Mouse (Mus musculus): ENCODE measurements at regions not wholly inside any gene's neighbourhood (a gene's known extent, or its start where the extent isn't known, plus 50 kb on each side); places are given as distances from the start of the nearest gene placed in this dataset.

GRCm38 (mm10) chr1:14626685-14627084 is 1466.4 kb downstream of the 4930444P10Rik start:
- no peak for TF ChIP-seq CHD2 (IDR thresholded peaks at IDR 0.05; ENCODE audit: low read length)
- TF ChIP-seq MYC (IDR thresholded peaks at IDR 0.05; ENCODE audit: low read depth, low read length), result no peak
- no peak for TF ChIP-seq IRF4 (IDR thresholded peaks at IDR 0.05; ENCODE audit: low read depth, low read length)
- no peak for TF ChIP-seq USF1 (IDR thresholded peaks at IDR 0.05; ENCODE audit: low read depth, low read length)
- TF ChIP-seq RAD21 (IDR thresholded peaks at IDR 0.05; ENCODE audit: low read depth, low read length), result no peak
- TF ChIP-seq TBP (conservative IDR thresholded peaks at IDR 0.05; ENCODE audit: low read depth, low read length), result no peak
- Histone ChIP-seq H3K4me1 (ENCODE audit: control insufficient read depth in 1 of 2, insufficient read depth in 2 of 2) (no peaks in the 10 kb centered on the region), H3K36me3 (replicated peaks in 1 of 2; ENCODE audit: control insufficient read depth in 1 of 2, insufficient read depth in 1 of 2, low read length in 1 of 2) (no peaks in the 10 kb centered on the region), H3K9me3 (replicated peaks; ENCODE audit: low read length) (no peaks in the 10 kb centered on the region), H3K4me3 (replicated peaks in 1 of 3; ENCODE audit: low read depth in 2 of 3, low read length in 2 of 3, poor library complexity in 1 of 3) (no peak overlapping the region), H3K79me2 (replicated peaks; ENCODE audit: control insufficient read depth, extremely low read depth, insufficient read depth, poor library complexity, severe bottlenecking) (no peaks in the 10 kb centered on the region), H3K4me2 (ENCODE audit: insufficient read depth, low read depth, poor library complexity, severe bottlenecking) (no peak overlapping the region), H3K27me3 (replicated peaks) (no peaks in the 10 kb centered on the region), H3K9ac (ENCODE audit: insufficient read depth, low read depth) (no peak overlapping the region), H3K27ac (ENCODE audit: insufficient read depth, low read depth) (no peak overlapping the region)
- dilution Hi-C loops (cut with MboI; ENCODE audit: extremely low pct_ligation_motif_present, extremely low pct_unique_long_range_greater_than_20kb, low sequenced_read_pairs), result no loop called here
- DNase-seq (ENCODE audit: extremely low read depth), result no peak
- in situ Hi-C loops (cut with MboI; ENCODE audit: low pct_ligation_motif_present, low pct_unique_long_range_greater_than_20kb, low sequenced_read_pairs), result loop anchor here (25.0 kb wide), 1 partner anchor 839 kb away; no protein-coding TSS in a partner anchor

GRCm38 (mm10) chr1:14620922-14621430 is 1472.1 kb downstream of the 4930444P10Rik start:
- dilution Hi-C loops (cut with MboI; ENCODE audit: extremely low pct_ligation_motif_present, extremely low pct_unique_long_range_greater_than_20kb, low sequenced_read_pairs), result no loop called here
- in situ Hi-C loops (cut with MboI; ENCODE audit: low pct_ligation_motif_present, low pct_unique_long_range_greater_than_20kb, low sequenced_read_pairs), result no loop called here
- Histone ChIP-seq H3K4me2 (ENCODE audit: insufficient read depth, low read depth, poor library complexity, severe bottlenecking) (no peak overlapping the region), H3K9me3 (replicated peaks; ENCODE audit: low read length) (no peaks in the 10 kb centered on the region), H3K9ac (ENCODE audit: insufficient read depth, low read depth) (no peak overlapping the region), H3K79me2 (replicated peaks; ENCODE audit: control insufficient read depth, extremely low read depth, insufficient read depth, poor library complexity, severe bottlenecking) (no peaks in the 10 kb centered on the region), H3K36me3 (replicated peaks in 1 of 2; ENCODE audit: control insufficient read depth in 1 of 2, insufficient read depth in 1 of 2, low read length in 1 of 2) (no peaks in the 10 kb centered on the region), H3K4me1 (ENCODE audit: control insufficient read depth in 1 of 2, insufficient read depth in 2 of 2) (no peaks in the 10 kb centered on the region), H3K4me3 (replicated peaks in 1 of 3; ENCODE audit: low read depth in 2 of 3, low read length in 2 of 3, poor library complexity in 1 of 3) (no peak overlapping the region), H3K27ac (ENCODE audit: insufficient read depth, low read depth) (no peak overlapping the region), H3K27me3 (replicated peaks) (no peaks in the 10 kb centered on the region)
- DNase-seq (ENCODE audit: extremely low read depth), result no peak
- TF ChIP-seq RCOR1 (conservative IDR thresholded peaks at IDR 0.05; ENCODE audit: low read depth, low read length) (no peak), MYC (IDR thresholded peaks at IDR 0.05; ENCODE audit: low read depth, low read length) (no peak), MAZ (IDR thresholded peaks at IDR 0.05; ENCODE audit: low read depth, low read length) (no peak), ZKSCAN1 (IDR thresholded peaks at IDR 0.05; ENCODE audit: borderline replicate concordance, low read depth, low read length) (no peak), ZC3H11A (IDR thresholded peaks at IDR 0.05; ENCODE audit: low read depth, low read length) (no peak), MAX (IDR thresholded peaks at IDR 0.05; ENCODE audit: low read length) (no peak), CHD1 (IDR thresholded peaks at IDR 0.05; ENCODE audit: low read depth, low read length) (no peak), KAT2A (IDR thresholded peaks at IDR 0.05; ENCODE audit: insufficient replicate concordance, low read length) (no peak), CTCF (conservative IDR thresholded peaks at IDR 0.05 in 1 of 2, IDR thresholded peaks at IDR 0.05 in 1 of 2; ENCODE audit: low read depth in 2 of 2, low read length in 2 of 2) (no peak), POLR2AphosphoS2 (IDR thresholded peaks at IDR 0.05; ENCODE audit: low read depth, low read length) (no peak), JUN (IDR thresholded peaks at IDR 0.05; ENCODE audit: insufficient read depth, low read depth, low read length) (no peak), MEF2A (IDR thresholded peaks at IDR 0.05; ENCODE audit: borderline replicate concordance, low read depth, low read length) (no peak), ETS1 (conservative IDR thresholded peaks at IDR 0.05; ENCODE audit: low read depth, low read length) (no peak), CHD2 (IDR thresholded peaks at IDR 0.05; ENCODE audit: low read length) (no peak), E2F4 (IDR thresholded peaks at IDR 0.05; ENCODE audit: insufficient replicate concordance, low read depth, low read length) (no peak), MXI1 (IDR thresholded peaks at IDR 0.05; ENCODE audit: low read depth, low read length) (no peak), SIN3A (IDR thresholded peaks at IDR 0.05; ENCODE audit: low read length) (no peak), NELFE (IDR thresholded peaks at IDR 0.05; ENCODE audit: low read depth, low read length) (no peak), EP300 (IDR thresholded peaks at IDR 0.05; ENCODE audit: low read length) (no peak)
